Mouse (Mus musculus) liver, embryonic 14.5 days (tissue): ENCODE measurements at regions not wholly inside any gene's neighbourhood (a gene's known extent, or its start where the extent isn't known, plus 50 kb on each side); places are given as distances from the start of the nearest gene placed in this dataset.

ENCODE experiments used
- CTCF ChIP-seq: IDR thresholded peaks from 2 replicates; pipeline ENCODE4 v1.5.1; 2016; ENCODE audit warnings: antibody characterized with exemption, low read depth, control low read depth
- EP300 ChIP-seq: IDR thresholded peaks from 2 replicates; pipeline ENCODE4 v1.6.1; 2016; ENCODE audit warnings: antibody characterized with exemption, low read depth

DNA sequence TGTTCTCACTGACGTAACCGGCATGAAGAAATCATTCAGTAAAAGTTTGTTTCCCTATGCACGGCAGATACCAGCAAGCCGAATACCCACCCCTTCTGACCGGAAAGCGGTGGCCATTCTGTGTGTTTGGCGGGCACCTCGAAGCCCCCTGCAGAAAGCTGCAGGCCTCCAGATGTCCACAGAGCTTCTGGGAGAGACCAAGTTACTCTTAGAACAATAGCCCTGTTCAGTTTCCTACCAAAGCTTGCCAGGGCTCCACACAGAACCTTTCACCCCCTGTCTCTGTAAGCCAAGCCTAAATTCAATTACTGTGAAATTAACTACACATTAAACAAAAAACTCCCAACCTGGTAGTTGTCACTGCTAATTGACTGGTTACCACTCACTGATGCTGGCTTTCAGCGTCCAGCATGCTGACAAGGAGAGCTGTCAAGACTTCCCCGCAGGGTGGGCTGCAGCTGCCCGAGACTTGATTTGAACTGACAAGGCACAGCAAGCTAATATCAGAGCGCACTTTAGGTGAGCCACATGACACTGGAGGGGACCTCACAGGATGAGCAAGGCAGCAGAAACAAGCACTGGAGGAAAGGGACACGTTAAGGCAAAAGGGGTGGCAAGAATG, 220.2 kb downstream of the Psat1 start:
- TF ChIP-seq CTCF (no peak), EP300 (no peak)
